Mouse (Mus musculus): ENCODE measurements around the gene Adap1. TPM values are rescaled to one million over a fixed set of nuclear protein-coding genes. Genes with fewer than 3 reads are reported as not detected.

The Adap1 gene
- polyA plus RNA-seq, 1 experiment from 2014 or later, result 12.3 TPM

GRCm38 (mm10) chr5:139290467-139291259 lies 34.8 kb downstream of the Adap1 start:
- Histone ChIP-seq H3K9me3 (no peaks in the 10 kb centered on the region), H3K9ac (no peak overlapping the region), H3K4me2 (no peak overlapping the region), H3K4me3 (replicated peaks) (no peak overlapping the region), H3K27ac (no peak overlapping the region), H3K27me3 (replicated peaks) (no peaks in the 10 kb centered on the region), H3K4me1 (peaks cover 14% of the 10 kb centered on the region), H3K36me3 (no peaks in the 10 kb centered on the region)
- WGBS, result 82% methylated on average over 12 of the region's 12 CpGs
- no peak for ATAC-seq (ENCODE audit: insufficient read depth, low FRiP score, low read depth)

GRCm38 (mm10) chr5:139288591-139288990 lies 36.8 kb downstream of the Adap1 start:
- Histone ChIP-seq H3K9me3 (no peaks in the 10 kb centered on the region), H3K4me1 (peaks cover 20% of the 10 kb centered on the region), H3K4me2 (no peak overlapping the region), H3K9ac (no peak overlapping the region), H3K27me3 (replicated peaks) (no peaks in the 10 kb centered on the region; the same call in 1 of the 2 replicates), H3K36me3 (no peaks in the 10 kb centered on the region), H3K27ac (no peak overlapping the region), H3K4me3 (replicated peaks) (no peak overlapping the region)
- WGBS, result 79% methylated on average over 4 of the region's 4 CpGs
- no peak for ATAC-seq (ENCODE audit: insufficient read depth, low FRiP score, low read depth)

GRCm38 (mm10) chr5:139287787-139288186 lies 37.6 kb downstream of the Adap1 start:
- 90% methylated on average over 4 of the region's 4 CpGs for whole genome bisulfite sequencing
- H3K9ac ChIP-seq, result no peak overlapping the region
- ATAC-seq (ENCODE audit: insufficient read depth, low FRiP score, low read depth), result no peak
- no peaks in the 10 kb centered on the region; the same call in 1 of the 2 replicates for H3K27me3 ChIP-seq (replicated peaks)
- H3K4me3 ChIP-seq (replicated peaks), result no peak overlapping the region
- peak overlapping the region; percentile 31; the same call in 1 of the 2 replicates for H3K27ac ChIP-seq
- H3K9me3 ChIP-seq, result no peaks in the 10 kb centered on the region
- H3K36me3 ChIP-seq, result no peaks in the 10 kb centered on the region
- no peak overlapping the region for H3K4me2 ChIP-seq
- peaks cover 20% of the 10 kb centered on the region for H3K4me1 ChIP-seq

GRCm38 (mm10) chr5:139287099-139287498 lies 38.3 kb downstream of the Adap1 start:
- Histone ChIP-seq H3K4me2 (no peak overlapping the region), H3K9me3 (no peaks in the 10 kb centered on the region), H3K27me3 (replicated peaks) (no peaks in the 10 kb centered on the region; the same call in 1 of the 2 replicates), H3K4me1 (peaks cover 23% of the 10 kb centered on the region), H3K4me3 (replicated peaks) (no peak overlapping the region), H3K27ac (peak overlapping the region; percentile 68; the same call in 1 of the 2 replicates), H3K9ac (no peak overlapping the region), H3K36me3 (no peaks in the 10 kb centered on the region)
- WGBS, result 73% methylated on average over 5 of the region's 5 CpGs
- no peak for ATAC-seq (ENCODE audit: insufficient read depth, low FRiP score, low read depth)

- H3K9me3 ChIP-seq, result no peaks in the 10 kb centered on the region
- 40% methylated on average over 14 of the region's 14 CpGs for WGBS
- H3K9ac ChIP-seq, result no peak overlapping the region
- no peak overlapping the region for H3K4me3 ChIP-seq (replicated peaks)
- no peak overlapping the region for H3K4me2 ChIP-seq
- H3K27me3 ChIP-seq (replicated peaks), result no peaks in the 10 kb centered on the region; the same call in 1 of the 2 replicates
- ATAC-seq (ENCODE audit: insufficient read depth, low FRiP score, low read depth), result no peak
- peak overlapping the region; percentile 68; the same call in 1 of the 2 replicates for H3K27ac ChIP-seq
- peaks cover 23% of the 10 kb centered on the region for H3K4me1 ChIP-seq
- no peaks in the 10 kb centered on the region for H3K36me3 ChIP-seq
Measured at GRCm38 (mm10) chr5:139286142-139286941, 39.1 kb downstream of the Adap1 start.

- 47% methylated on average over 8 of the region's 8 CpGs for WGBS
- no peak overlapping the region for H3K27ac ChIP-seq
Measured at GRCm38 (mm10) chr5:139285383-139286067, 39.9 kb downstream of the Adap1 start.

GRCm38 (mm10) chr5:139283460-139284180 lies 41.8 kb downstream of the Adap1 start:
- no peak for ATAC-seq (ENCODE audit: insufficient read depth, low FRiP score, low read depth)
- H3K27me3 ChIP-seq (replicated peaks), result no peaks in the 10 kb centered on the region; the same call in 1 of the 2 replicates
- no peak overlapping the region for H3K4me3 ChIP-seq (replicated peaks)
- H3K36me3 ChIP-seq, result no peaks in the 10 kb centered on the region
- H3K9ac ChIP-seq, result no peak overlapping the region
- 96% methylated on average over 14 of the region's 14 CpGs for WGBS
- no peaks in the 10 kb centered on the region for H3K9me3 ChIP-seq
- H3K4me2 ChIP-seq, result no peak overlapping the region
- peaks cover 23% of the 10 kb centered on the region for H3K4me1 ChIP-seq
- H3K27ac ChIP-seq, result no peak overlapping the region

More at GRCm38 (mm10) chr5:139285383-139286067, 39.9 kb downstream of the Adap1 start:
- H3K4me1 ChIP-seq, result peaks cover 23% of the 10 kb centered on the region
- H3K9ac ChIP-seq, result no peak overlapping the region
- H3K9me3 ChIP-seq, result no peaks in the 10 kb centered on the region
- no peaks in the 10 kb centered on the region for H3K36me3 ChIP-seq
- ATAC-seq (ENCODE audit: insufficient read depth, low FRiP score, low read depth), result no peak; the same call in 1 of the 2 replicates
- H3K27me3 ChIP-seq (replicated peaks), result no peaks in the 10 kb centered on the region; the same call in 1 of the 2 replicates
- no peak overlapping the region for H3K4me3 ChIP-seq (replicated peaks)
- no peak overlapping the region for H3K4me2 ChIP-seq

GRCm38 (mm10) chr5:139282191-139282590 lies 43.2 kb downstream of the Adap1 start:
- no peak overlapping the region for H3K27ac ChIP-seq
- ATAC-seq (ENCODE audit: insufficient read depth, low FRiP score, low read depth), result peak; percentile 37; the same call in 1 of the 2 replicates
- H3K4me3 ChIP-seq (replicated peaks), result no peak overlapping the region

GRCm38 (mm10) chr5:139281373-139282112 lies 43.9 kb downstream of the Adap1 start:
- WGBS, result 53% methylated on average over 10 of the region's 11 CpGs
- Histone ChIP-seq H3K4me2 (no peak overlapping the region), H3K27me3 (replicated peaks) (no peaks in the 10 kb centered on the region; the same call in 1 of the 2 replicates), H3K4me3 (replicated peaks) (no peak overlapping the region), H3K4me1 (peaks cover 16% of the 10 kb centered on the region), H3K36me3 (no peaks in the 10 kb centered on the region), H3K27ac (no peak overlapping the region), H3K9me3 (no peaks in the 10 kb centered on the region), H3K9ac (no peak overlapping the region)
- ATAC-seq (ENCODE audit: insufficient read depth, low FRiP score, low read depth), result no peak

More at GRCm38 (mm10) chr5:139282191-139282590, 43.2 kb downstream of the Adap1 start:
- Histone ChIP-seq H3K9me3 (no peaks in the 10 kb centered on the region), H3K9ac (no peak overlapping the region), H3K27me3 (replicated peaks) (no peaks in the 10 kb centered on the region; the same call in 1 of the 2 replicates), H3K4me2 (0 out of 2 replicates have a peak overlapping the region, but pooled peaks have one; percentile 13), H3K4me1 (peaks cover 23% of the 10 kb centered on the region), H3K36me3 (no peaks in the 10 kb centered on the region)
- 5% methylated on average over 15 of the region's 15 CpGs for WGBS

- H3K36me3 ChIP-seq, result 0 out of 2 replicates have a peak, but pooled peaks cover 2% of the 10 kb centered on the region
- H3K9ac ChIP-seq, result no peak overlapping the region
- no peak for ATAC-seq (ENCODE audit: insufficient read depth, low FRiP score, low read depth)
- no peak overlapping the region for H3K4me3 ChIP-seq (replicated peaks)
- H3K27me3 ChIP-seq (replicated peaks), result no peaks in the 10 kb centered on the region
- no peak overlapping the region for H3K27ac ChIP-seq
- WGBS, result 72% methylated on average over 8 of the region's 8 CpGs
- H3K4me1 ChIP-seq, result 0 out of 2 replicates have a peak, but pooled peaks cover under 1% of the 10 kb centered on the region
- H3K4me2 ChIP-seq, result no peak overlapping the region
- H3K9me3 ChIP-seq, result no peaks in the 10 kb centered on the region
Measured at GRCm38 (mm10) chr5:139277287-139277686, 48.1 kb downstream of the Adap1 start.

Data from stomach, embryonic 15.5 days (tissue).